Mouse (Mus musculus): Measurements from ENCODE around the gene Lars2. TPM values are rescaled to one million over a fixed set of nuclear protein-coding genes. Genes with fewer than 3 reads are reported as not detected.
"Not testable (repeated sequence)": the region's sequence is repeated elsewhere in the genome, so short reads cannot be mapped to it uniquely, and the experiment has no call there.

Gene Lars2
- polyA plus RNA-seq, 1 experiment from 2014 or later: 989 TPM

DNA sequence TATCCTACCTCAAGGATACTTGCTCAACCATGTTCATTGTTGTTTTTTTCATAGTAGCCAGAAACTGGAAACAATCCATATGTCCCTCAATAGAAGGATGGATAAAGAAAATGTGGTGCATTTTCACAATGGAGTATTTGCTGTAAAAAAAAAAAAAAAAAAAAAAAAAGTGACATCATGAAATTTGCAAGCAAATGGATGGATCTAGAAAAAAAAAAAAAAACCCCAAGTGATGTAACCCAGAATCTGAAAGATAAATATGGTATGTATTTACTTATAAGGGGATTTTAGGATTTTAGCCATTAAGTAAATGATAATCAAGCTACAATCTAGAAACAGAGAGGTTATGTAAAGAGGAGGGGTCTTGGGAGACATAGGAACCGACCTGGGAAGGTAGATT lies 1.4 kb upstream of the Lars2 start:
- H3K36me3 ChIP-seq: no peaks in the 10 kb centered on the region
- no peaks in the 10 kb centered on the region for H3K27me3 ChIP-seq
- H3K9me3 ChIP-seq: no peaks in the 10 kb centered on the region
- no peak overlapping the region for H3K4me3 ChIP-seq
- WGBS: 71% methylated on average over 1 of the region's 1 CpGs
- no peak overlapping the region for H3K9ac ChIP-seq
- H3K27ac ChIP-seq: no peak overlapping the region
- peaks cover 10% of the 10 kb centered on the region; the same call in 1 of the 2 replicates for H3K4me1 ChIP-seq
- no peak overlapping the region for H3K4me2 ChIP-seq
- no peak for ATAC-seq (ENCODE audit: borderline replicate concordance, extremely low read depth, low FRiP score, low TSS enrichment)

DNA sequence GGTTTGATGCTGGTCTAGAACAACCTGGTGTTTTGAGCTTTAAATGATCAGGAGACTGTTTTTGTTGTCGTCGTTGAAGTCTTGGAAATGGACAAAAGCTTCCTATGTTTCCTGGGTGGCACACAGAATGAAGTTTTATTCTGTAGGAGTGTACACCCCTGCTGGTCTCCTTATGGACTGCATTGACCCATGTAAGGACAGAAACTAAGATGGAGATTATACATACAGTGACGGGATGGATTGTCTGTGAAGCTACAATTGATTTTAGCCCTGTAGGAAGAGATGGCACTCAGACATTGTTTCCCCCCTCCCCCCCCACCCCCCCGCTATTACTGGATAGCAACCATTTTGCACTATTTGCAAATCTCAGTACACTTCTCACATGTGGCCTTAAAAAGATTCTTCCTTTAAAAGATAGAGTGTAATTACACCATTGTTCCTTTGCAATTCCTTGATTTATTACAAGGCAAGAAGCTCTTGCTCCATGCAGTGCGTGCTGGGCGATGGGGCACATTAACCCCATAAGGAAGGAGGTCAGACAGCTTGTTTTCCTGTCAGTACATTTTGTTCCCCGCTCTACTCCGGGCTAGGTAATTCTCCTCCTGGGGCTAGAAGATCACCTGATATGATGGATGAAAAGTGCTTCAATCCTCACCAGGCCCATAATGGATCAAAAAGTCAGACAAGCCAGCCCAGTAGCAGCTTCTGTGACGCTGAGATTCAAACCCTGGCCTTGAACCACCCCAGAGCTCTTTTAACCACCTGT lies 602 bp upstream of the Lars2 start:
- Histone ChIP-seq H3K27ac (no peak overlapping the region), H3K9ac (0 out of 2 replicates have a peak overlapping the region, but pooled peaks have one; percentile 27)

DNA sequence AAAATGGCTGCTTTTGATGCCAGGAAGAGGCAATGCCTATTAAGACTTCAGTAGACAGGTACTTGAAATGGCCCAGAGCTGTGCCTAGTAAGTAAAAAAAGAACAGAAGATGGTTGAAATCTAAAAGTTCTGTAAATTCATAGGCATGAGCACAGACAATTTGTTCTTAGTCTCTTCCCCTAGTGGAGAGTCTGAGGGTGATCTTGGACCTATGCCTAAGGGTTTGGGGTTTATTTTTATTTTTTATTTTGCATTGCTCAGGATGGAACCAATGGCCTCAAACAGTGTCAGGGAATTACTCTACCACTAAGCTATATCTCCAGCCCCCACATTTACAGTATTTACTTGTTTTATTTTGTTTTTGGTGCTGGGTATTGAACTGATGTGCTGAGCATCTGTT lies 909 bp downstream of the Lars2 start:
- no peak overlapping the region; the same call in 1 of the 2 replicates for H3K9ac ChIP-seq
- peaks cover 4% of the 10 kb centered on the region; the same call in 1 of the 2 replicates for H3K36me3 ChIP-seq
- peak overlapping the region; percentile 70 for H3K4me2 ChIP-seq
- H3K9me3 ChIP-seq: no peaks in the 10 kb centered on the region
- no peak overlapping the region for H3K27ac ChIP-seq
- ATAC-seq (ENCODE audit: borderline replicate concordance, extremely low read depth, low FRiP score, low TSS enrichment): no peak
- H3K27me3 ChIP-seq: no peaks in the 10 kb centered on the region
- H3K4me3 ChIP-seq: peak overlapping the region; percentile 86
- H3K4me1 ChIP-seq: peaks cover 10% of the 10 kb centered on the region; the same call in 1 of the 2 replicates

More for the DNA sequence above, 602 bp upstream of the Lars2 start:
- peaks cover 10% of the 10 kb centered on the region; the same call in 1 of the 2 replicates for H3K4me1 ChIP-seq
- H3K9me3 ChIP-seq: no peaks in the 10 kb centered on the region
- WGBS: 24% methylated on average over 9 of the region's 9 CpGs
- peak; percentile 64 for ATAC-seq (ENCODE audit: borderline replicate concordance, extremely low read depth, low FRiP score, low TSS enrichment)
- no peaks in the 10 kb centered on the region for H3K27me3 ChIP-seq
- peak overlapping the region; percentile 86 for H3K4me3 ChIP-seq
- peak overlapping the region; percentile 70 for H3K4me2 ChIP-seq
- no peaks in the 10 kb centered on the region for H3K36me3 ChIP-seq

DNA sequence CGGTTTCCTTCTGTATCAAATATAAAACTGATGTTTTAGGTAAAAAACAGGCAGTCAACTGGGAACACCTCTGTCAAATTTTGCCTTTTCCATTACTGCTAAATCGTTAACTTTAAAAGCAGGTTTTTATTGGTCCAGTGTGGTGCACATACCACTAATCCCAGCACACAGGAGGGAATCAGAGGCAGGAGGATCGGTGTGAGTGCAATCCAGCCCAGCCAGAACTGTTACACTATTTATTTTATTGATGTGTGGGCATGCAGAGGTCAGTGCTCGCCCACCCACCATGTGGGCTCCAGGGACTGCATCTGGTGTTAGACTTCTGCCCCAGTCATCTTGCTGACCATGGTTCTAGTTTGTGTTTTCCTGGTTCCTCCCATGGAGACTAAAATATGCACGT lies 15.7 kb downstream of the Lars2 start:
- no peak for ATAC-seq (ENCODE audit: borderline replicate concordance, extremely low read depth, low FRiP score, low TSS enrichment)
- Histone ChIP-seq H3K4me3 (no peak overlapping the region), H3K9ac (no peak overlapping the region), H3K27me3 (no peaks in the 10 kb centered on the region), H3K4me1 (no peaks in the 10 kb centered on the region), H3K9me3 (no peaks in the 10 kb centered on the region), H3K4me2 (no peak overlapping the region), H3K27ac (no peak overlapping the region), H3K36me3 (peaks cover 12% of the 10 kb centered on the region)
- 64% methylated on average over 5 of the region's 5 CpGs for WGBS

DNA sequence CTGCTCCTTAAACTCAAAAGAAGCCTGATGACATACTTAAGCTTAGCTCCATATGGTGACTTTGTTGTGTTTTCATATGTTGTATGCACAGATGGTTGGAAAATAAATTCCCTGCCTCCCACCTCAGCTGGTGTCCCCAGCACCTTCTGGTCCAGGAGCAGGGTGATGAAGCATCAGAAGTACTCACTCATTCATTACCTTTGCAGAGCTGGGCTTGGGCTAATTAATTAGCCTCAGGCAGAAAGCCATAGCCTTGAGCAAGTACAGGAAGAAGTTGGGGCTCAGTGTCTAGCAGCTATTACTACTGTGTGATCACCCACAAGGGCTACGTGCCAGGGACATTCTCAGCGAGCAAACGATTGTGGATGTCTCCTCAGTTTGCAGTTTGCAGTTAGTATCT lies 18.0 kb downstream of the Lars2 start:
- H3K9ac ChIP-seq: no peak overlapping the region
- H3K9me3 ChIP-seq: no peaks in the 10 kb centered on the region
- H3K4me3 ChIP-seq: no peak overlapping the region
- WGBS: 82% methylated on average over 3 of the region's 3 CpGs
- H3K27ac ChIP-seq: no peak overlapping the region
- no peak for ATAC-seq (ENCODE audit: borderline replicate concordance, extremely low read depth, low FRiP score, low TSS enrichment)
- H3K27me3 ChIP-seq: no peaks in the 10 kb centered on the region
- peaks cover 6% of the 10 kb centered on the region for H3K36me3 ChIP-seq
- H3K4me2 ChIP-seq: no peak overlapping the region
- H3K4me1 ChIP-seq: no peaks in the 10 kb centered on the region

DNA sequence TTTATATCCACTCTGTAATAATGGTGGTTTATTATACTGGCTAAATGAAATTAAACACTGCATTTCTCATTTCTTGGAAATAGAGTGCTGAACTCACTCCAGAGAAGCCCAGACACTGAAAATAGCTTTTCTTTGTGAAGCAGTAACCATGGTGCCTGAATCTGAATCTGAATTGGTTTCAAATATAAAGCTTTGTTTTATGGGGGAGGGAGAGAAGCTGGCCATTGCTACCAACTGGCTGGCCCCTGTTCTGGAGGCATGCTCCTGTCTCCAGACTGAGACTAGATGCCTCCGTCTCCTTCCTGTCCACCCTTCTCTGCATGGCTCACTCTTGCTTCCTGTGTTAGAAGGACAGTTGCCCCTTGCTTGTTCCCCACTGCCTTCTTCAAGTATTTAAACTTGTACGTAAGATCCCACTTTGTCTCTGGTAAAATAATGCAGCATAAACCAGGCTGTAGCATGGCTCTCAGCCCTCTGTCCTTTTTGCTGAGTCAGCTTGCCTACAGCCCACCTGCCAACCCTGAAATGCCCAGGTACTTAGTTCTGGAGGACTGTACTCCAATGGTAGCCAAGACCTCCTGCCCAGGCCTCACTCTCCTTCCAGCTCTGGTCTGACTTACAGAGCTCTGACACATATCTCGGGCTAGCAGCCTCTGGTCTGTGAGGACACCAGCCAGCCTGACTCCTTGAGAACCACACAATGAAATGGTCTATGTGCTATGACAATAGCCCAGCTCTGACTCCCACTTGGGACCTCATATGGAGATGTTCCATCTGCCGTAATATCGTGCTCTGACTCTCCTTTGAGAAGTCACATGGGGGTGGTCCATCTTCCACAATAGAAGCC lies 18.8 kb downstream of the Lars2 start:
- ATAC-seq (ENCODE audit: borderline replicate concordance, extremely low read depth, low FRiP score, low TSS enrichment): no peak
- Histone ChIP-seq H3K9ac (no peak overlapping the region), H3K36me3 (peaks cover 6% of the 10 kb centered on the region; the same call in 1 of the 2 replicates), H3K27me3 (no peaks in the 10 kb centered on the region), H3K27ac (no peak overlapping the region), H3K4me3 (no peak overlapping the region), H3K4me2 (no peak overlapping the region), H3K9me3 (no peaks in the 10 kb centered on the region), H3K4me1 (no peaks in the 10 kb centered on the region)
- 80% methylated on average over 5 of the region's 5 CpGs for WGBS

DNA sequence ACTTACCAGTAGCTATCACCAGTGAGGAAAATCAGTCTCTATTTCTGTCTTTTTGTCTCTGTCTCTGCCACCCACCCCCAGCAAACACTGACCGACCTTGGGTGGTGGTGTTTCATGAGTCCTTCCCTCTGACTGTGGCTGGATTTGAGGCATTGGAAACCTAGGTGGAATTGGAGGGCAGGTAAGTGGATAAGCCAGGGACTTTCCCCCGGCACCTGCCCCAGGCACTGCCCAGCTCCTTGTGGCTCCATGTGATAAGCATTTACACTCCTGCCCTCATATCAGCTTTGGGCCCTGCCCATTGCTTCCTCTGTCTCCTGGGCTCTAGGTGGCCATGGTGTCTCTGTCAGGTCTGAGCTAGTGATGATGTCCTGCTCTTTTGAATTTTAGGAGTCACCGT lies 19.6 kb downstream of the Lars2 start:
- Histone ChIP-seq H3K4me2 (no peak overlapping the region), H3K27me3 (no peaks in the 10 kb centered on the region), H3K36me3 (peaks cover 3% of the 10 kb centered on the region; the same call in 1 of the 2 replicates), H3K4me1 (no peaks in the 10 kb centered on the region), H3K9me3 (no peaks in the 10 kb centered on the region), H3K4me3 (no peak overlapping the region), H3K9ac (no peak overlapping the region), H3K27ac (no peak overlapping the region)
- no peak for ATAC-seq (ENCODE audit: borderline replicate concordance, extremely low read depth, low FRiP score, low TSS enrichment)
- 83% methylated on average over 3 of the region's 3 CpGs for WGBS

DNA sequence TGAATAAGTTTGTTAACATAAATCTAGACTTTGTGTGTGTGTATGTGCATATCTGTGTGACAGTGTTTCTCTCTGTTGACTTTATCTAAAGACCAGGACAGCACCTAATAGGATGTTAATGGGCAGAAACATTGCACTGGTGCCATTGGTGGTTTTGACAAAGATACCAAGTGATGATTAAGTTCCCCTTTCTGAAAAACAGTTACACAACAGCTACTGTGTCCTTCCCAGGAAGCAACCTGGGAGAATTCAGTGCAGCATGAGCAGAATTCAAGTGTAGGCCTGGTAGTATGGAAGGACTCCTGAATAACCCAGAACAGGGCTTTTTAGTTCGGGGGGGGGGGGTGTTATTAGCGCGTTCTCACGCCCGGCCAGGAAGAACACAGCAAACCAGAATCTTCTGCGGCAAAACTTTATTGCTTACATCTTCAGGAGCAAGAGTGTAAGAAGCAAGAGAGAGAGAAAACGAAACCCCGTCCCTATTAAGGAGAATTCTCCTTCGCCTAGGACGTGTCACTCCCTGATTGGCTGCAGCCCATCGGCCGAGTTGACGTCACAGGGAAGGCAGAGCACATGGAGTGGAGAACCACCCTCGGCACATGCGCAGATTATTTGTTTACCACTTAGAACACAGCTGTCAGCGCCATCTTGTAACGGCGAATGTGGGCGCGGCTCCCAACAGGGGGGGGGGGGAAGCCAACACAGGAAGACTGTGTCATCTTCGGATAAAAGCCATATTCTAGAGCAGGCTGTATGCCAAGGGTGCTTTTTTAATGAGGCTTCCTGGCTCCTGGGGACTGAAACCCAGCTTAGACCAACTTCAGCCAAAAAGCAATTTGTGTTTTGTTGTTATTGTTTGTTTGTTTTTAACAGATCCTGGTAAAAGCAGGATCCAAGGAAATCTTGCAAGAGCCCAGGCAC lies 21.6 kb downstream of the Lars2 start:
- not testable (repeated sequence) for H3K9ac ChIP-seq; H3K9me3 ChIP-seq; H3K4me3 ChIP-seq; H3K27me3 ChIP-seq; ATAC-seq (ENCODE audit: borderline replicate concordance, extremely low read depth, low FRiP score, low TSS enrichment); H3K4me2 ChIP-seq; H3K4me1 ChIP-seq; H3K36me3 ChIP-seq; H3K27ac ChIP-seq
- WGBS: 91% methylated on average over 12 of the region's 21 CpGs

DNA sequence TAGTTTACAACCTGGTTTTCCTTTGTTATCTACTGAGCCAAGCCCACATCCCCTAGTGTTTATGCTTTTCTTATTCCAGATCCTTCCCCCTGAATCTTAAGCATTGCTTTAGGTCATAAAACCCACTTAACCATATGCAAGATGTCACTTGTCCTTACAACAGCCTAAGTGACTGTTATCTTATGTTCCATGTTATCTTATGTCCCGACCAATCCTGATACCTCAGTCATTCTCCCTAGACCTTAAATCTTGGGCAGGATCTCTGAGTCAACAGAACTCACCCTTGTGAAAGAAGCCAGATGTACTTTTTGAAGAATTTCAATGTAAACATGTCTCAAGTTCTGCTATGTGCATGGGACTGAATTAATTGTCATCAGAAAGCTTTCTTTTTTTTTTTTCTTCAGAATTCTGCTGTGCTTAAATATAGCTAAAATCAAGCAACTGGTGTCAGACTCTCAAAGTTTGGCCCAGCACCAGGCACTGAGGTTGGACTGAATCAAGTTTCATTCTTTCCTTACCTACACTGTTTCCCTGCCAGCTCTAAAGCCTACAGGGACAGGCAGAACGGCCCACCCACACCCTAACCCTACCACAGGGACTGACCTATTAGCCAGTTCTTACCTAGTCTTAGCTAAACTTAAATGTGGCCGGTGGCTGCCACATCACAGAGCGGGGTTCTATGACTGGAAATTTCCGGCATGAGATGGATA lies 24.6 kb downstream of the Lars2 start:
- no peak overlapping the region for H3K27ac ChIP-seq
- no peak overlapping the region for H3K4me3 ChIP-seq
- no peaks in the 10 kb centered on the region for H3K27me3 ChIP-seq
- H3K36me3 ChIP-seq: no peaks in the 10 kb centered on the region
- H3K4me2 ChIP-seq: no peak overlapping the region
- H3K9me3 ChIP-seq: no peaks in the 10 kb centered on the region
- no peaks in the 10 kb centered on the region for H3K4me1 ChIP-seq
- no peak for ATAC-seq (ENCODE audit: borderline replicate concordance, extremely low read depth, low FRiP score, low TSS enrichment)
- no peak overlapping the region for H3K9ac ChIP-seq
- WGBS: 53% methylated on average over 5 of the region's 5 CpGs

DNA sequence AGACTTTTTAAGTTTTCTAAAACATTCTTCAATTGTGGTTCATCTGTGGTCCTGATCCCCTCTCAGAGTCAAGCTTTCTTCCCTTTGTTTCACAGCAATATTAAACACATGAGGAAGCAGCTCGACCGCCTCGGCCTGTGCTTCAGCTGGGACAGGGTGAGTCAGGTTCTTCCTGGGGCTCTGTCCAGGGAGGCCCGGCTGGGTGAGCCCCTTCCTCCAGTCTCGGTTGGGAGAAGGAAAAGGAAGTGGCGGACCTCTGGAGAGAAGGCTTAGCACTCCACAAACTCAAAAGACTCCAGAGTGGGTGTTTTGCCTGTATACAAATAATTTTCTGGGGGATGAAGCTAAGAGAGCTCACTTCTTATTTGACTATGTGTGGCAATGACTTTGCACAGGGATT lies 28.1 kb downstream of the Lars2 start:
- Histone ChIP-seq H3K9me3 (no peaks in the 10 kb centered on the region), H3K27ac (no peak overlapping the region)

DNA sequence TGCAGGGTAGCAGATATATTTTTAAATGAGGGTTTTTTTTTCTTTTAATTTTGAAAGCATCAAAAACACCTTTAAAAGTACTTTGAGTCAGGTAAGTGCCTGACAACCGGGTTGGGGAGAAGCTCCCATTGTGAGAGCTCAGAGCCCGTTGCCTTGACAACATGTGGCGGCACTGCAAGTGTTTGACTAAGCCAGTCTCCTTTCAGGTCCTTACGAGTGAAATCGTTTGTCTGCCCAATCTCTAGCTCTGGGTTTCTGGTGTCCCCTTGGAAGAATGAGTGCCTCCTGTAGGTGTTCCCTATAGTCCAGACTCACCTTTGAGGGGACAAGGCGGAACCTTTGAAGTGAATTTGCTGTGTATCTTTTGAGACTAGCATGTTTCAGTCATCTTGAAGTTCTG lies 31.0 kb downstream of the Lars2 start:
- Histone ChIP-seq H3K4me1 (0 out of 2 replicates have a peak, but pooled peaks cover 3% of the 10 kb centered on the region), H3K27me3 (no peaks in the 10 kb centered on the region), H3K9ac (no peak overlapping the region), H3K4me2 (no peak overlapping the region), H3K4me3 (no peak overlapping the region), H3K36me3 (no peaks in the 10 kb centered on the region), H3K9me3 (no peaks in the 10 kb centered on the region), H3K27ac (no peak overlapping the region)
- 48% methylated on average over 6 of the region's 6 CpGs for WGBS
- ATAC-seq (ENCODE audit: borderline replicate concordance, extremely low read depth, low FRiP score, low TSS enrichment): no peak

More for the DNA sequence above, 28.1 kb downstream of the Lars2 start:
- no peaks in the 10 kb centered on the region for H3K27me3 ChIP-seq
- 0 out of 2 replicates have a peak, but pooled peaks cover 3% of the 10 kb centered on the region for H3K4me1 ChIP-seq
- no peak overlapping the region for H3K4me2 ChIP-seq
- H3K36me3 ChIP-seq: no peaks in the 10 kb centered on the region
- H3K4me3 ChIP-seq: no peak overlapping the region
- ATAC-seq (ENCODE audit: borderline replicate concordance, extremely low read depth, low FRiP score, low TSS enrichment): no peak
- 41% methylated on average over 6 of the region's 6 CpGs for WGBS
- no peak overlapping the region for H3K9ac ChIP-seq

Measured in lung, embryonic 15.5 days (tissue).